Mouse (Mus musculus) heart, embryonic 13.5 days (tissue): ENCODE results near the gene Ssu2. TPM values are rescaled to one million over a fixed set of nuclear protein-coding genes. Genes with fewer than 3 reads are reported as not detected.

Source experiments
- ATAC-seq: fragments of 200-750 bp; cut with Nextera tagmentation; 2 replicates; pipeline ENCODE4 v1.8.0; 2017; ENCODE audit warnings: moderate TSS enrichment; ENCODE audit not compliant: insufficient number of reproducible peaks, low FRiP score, low TSS enrichment; ENCODE audit errors: extremely low read depth
- H3K27ac ChIP-seq: fragments of 300-500 bp; sonication (generic); replicated peaks from 2 replicates; pipeline ENCODE4 v1.5.1; 2015; ENCODE audit warnings: moderate library complexity, mild to moderate bottlenecking, inconsistent platforms
- H3K27me3 ChIP-seq: fragments of 300-500 bp; sonication (generic); replicated peaks from 2 replicates; pipeline ENCODE4 v1.6.1; 2015; ENCODE audit warnings: mild to moderate bottlenecking, inconsistent platforms
- H3K36me3 ChIP-seq: fragments of 300-500 bp; sonication (generic); 2 replicates; pipeline ENCODE4 v1.6.1; 2015; ENCODE audit warnings: mild to moderate bottlenecking, inconsistent platforms
- H3K4me1 ChIP-seq: fragments of 300-500 bp; sonication (generic); 2 replicates; pipeline ENCODE4 v1.6.1; 2015; ENCODE audit warnings: inconsistent platforms
- H3K4me2 ChIP-seq: fragments of 300-500 bp; sonication (generic); 2 replicates; pipeline ENCODE4 v1.6.1; 2015; ENCODE audit warnings: inconsistent platforms, mild to moderate bottlenecking, moderate library complexity
- H3K4me3 ChIP-seq: fragments of 300-500 bp; sonication (generic); 2 replicates; pipeline ENCODE4 v1.5.1; 2015; ENCODE audit warnings: moderate library complexity, mild to moderate bottlenecking, inconsistent platforms
- H3K9ac ChIP-seq: fragments of 300-500 bp; sonication (generic); 2 replicates; pipeline ENCODE4 v1.6.1; 2015; ENCODE audit warnings: inconsistent platforms, mild to moderate bottlenecking, moderate library complexity
- H3K9me3 ChIP-seq: fragments of 300-500 bp; sonication (generic); 2 replicates; pipeline ENCODE4 v1.6.1; 2016; ENCODE audit warnings: inconsistent platforms
- WGBS: fragments of 180-500 bp; shearing (Covaris S2); methylation state at CpG from one replicate; pipeline ENCODE4 v1.1.7; 2015; ENCODE audit warnings: mixed read lengths; 5-methylcytosine and 5-hydroxymethylcytosine counted together
- polyA plus RNA-seq: library from polyadenylated mRNA; unstranded; fragments of >200 nt; fragmentation: Nextera tagmentation; extraction: Ambion mirVana; gene quantifications from 2 replicates; pipeline ENCODE4 v1.2.1, GENCODE M21; 2015

Ssu2 gene
- polyA plus RNA-seq, 1 experiment from 2014 or later = 0.84 TPM

DNA sequence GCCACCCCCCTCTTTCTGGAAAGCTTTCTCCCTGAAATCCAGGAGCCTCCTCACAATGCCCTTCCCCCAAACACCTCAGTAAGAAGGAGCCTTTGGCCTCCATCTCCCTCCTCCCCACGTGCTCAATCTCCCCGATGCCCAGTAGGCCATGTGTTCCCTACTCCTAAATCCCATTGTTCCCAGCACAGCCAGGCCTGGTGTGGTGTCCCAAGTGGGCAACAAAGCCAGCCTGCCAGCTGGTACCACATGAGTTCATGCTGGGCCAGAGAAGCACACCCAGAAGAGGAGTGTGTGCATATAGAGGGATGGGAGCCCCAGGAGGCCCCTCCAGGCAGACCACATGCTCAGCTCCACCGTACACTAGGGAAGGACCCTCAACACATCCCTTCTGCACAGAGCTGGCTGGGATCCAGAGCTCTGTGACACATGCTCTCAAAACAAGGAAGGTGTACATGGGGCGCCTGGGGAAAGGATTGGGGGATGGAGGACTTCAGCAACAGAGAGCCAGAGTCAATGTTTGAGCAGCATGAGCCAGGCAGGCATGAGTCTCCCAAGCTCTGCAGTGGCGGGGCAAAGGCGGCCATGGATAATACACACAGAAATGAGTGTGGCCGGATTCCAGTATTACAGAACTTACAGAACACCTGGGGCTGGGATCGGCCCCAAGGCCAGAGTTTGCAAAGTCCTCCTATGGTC, 4.7 kb downstream of the Ssu2 start:
- Histone ChIP-seq H3K9me3 (no peaks in the 10 kb centered on the region), H3K4me2 (no peak overlapping the region), H3K27ac (no peak overlapping the region), H3K9ac (no peak overlapping the region), H3K27me3 (peaks cover 4% of the 10 kb centered on the region; the same call in 1 of the 2 replicates), H3K4me1 (peaks cover 10% of the 10 kb centered on the region), H3K4me3 (no peak overlapping the region), H3K36me3 (no peaks in the 10 kb centered on the region)
- no peak for ATAC-seq
- 71% methylated on average over 8 of the region's 8 CpGs for WGBS

DNA sequence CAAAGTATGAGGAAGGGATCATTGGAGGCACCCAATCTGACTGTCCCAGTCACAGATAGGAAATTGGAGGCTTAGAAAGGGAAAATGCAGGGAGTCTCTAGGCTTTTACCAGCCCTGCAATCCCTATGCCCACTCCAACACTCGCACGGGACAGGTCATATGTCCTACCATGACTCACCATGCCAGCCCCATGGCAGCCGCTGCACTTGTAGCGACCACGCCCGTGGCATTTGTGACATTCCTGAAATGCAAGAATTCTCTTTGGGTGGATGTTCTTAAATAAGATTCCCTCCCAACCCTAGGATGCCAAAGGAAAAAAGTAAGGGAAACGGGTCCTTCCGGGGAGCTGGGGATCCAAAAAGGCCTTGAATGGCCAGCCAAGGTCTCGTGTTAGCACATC, 8.8 kb downstream of the Ssu2 start:
- Histone ChIP-seq H3K27me3 (peaks cover 15% of the 10 kb centered on the region; the same call in 1 of the 2 replicates), H3K36me3 (no peaks in the 10 kb centered on the region), H3K4me2 (no peak overlapping the region), H3K4me1 (peaks cover 10% of the 10 kb centered on the region), H3K9me3 (no peaks in the 10 kb centered on the region), H3K4me3 (no peak overlapping the region), H3K9ac (no peak overlapping the region), H3K27ac (no peak overlapping the region)
- 82% methylated on average over 9 of the region's 9 CpGs for WGBS
- no peak for ATAC-seq

DNA sequence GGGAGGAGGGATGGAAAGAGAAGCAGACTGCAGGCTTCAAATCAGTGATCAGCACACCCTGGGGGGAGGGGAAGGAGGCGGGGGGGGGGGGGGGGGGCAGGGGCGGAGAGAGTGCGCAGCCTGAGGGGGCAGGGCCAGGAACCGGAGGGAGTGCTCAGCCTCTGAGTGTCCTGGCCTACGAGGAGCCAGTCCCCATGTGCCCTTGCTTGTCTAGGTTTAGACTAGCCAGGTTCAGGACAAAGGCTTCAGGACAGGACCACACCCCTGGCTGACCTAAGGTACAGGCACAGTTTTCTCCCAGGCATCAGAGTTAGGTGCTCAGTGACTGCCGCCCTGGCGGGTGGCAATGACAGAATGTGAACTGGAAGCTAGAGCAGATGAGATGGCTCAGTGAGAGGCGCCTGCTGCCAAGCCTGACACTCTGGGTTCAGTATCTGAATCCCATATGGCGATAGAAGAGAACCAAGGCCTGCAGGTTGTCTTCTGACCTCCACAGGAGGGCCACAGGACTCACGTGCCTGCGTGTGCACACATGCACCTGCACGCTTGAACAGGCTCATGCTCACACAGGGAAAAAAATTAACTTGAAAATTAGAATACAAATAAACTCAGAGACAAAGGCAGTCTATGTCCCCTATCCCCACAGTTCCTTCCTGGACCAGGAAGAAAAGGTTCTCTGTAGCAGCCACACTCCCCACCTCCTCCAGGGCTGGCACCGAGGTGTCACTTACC, 12.0 kb downstream of the Ssu2 start:
- WGBS = 64% methylated on average over 11 of the region's 13 CpGs
- no peak for ATAC-seq
- H3K36me3 ChIP-seq = no peaks in the 10 kb centered on the region

DNA sequence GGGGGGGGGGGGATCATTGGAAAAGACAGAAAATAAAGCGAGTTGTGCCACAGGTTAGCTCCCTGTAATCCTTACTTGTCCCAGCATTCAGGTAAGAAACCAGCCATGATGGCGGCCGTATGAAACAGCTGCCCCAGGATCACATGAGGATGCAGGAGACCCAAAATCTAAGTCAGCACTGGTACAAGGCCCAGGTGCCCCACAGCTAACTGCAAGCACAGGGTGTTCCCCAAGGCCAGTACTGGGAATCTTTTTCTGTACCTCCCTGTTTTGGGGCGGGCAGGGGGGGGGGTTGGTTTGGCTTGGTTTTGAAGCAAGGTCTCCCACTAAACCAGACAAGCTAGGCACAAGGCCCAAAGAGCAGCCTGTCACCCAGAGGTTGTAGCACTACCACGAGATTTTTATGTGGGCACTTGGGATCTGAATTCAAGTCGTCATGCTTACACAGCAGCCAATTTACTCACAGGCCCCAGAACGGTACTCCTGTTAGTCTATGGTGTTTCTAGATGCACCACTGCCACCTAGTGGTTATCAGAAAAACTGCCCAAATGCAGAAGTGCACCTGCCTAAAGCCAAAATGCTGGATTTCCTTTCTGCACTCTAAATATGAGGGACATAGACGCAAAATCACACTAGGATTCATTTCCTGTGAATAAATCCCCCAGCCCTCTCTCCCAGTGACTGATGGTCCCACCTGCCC, 13.8 kb downstream of the Ssu2 start:
- H3K27ac ChIP-seq = no peak overlapping the region
- H3K9me3 ChIP-seq = no peaks in the 10 kb centered on the region
- no peaks in the 10 kb centered on the region for H3K36me3 ChIP-seq
- H3K9ac ChIP-seq = no peak overlapping the region
- H3K4me2 ChIP-seq = no peak overlapping the region
- ATAC-seq = no peak
- H3K4me3 ChIP-seq = no peak overlapping the region
- H3K4me1 ChIP-seq = no peaks in the 10 kb centered on the region
- H3K27me3 ChIP-seq = peaks cover 15% of the 10 kb centered on the region; the same call in 1 of the 2 replicates
- WGBS = 42% methylated on average over 8 of the region's 8 CpGs

More for the DNA sequence above, 12.0 kb downstream of the Ssu2 start:
- no peak overlapping the region for H3K4me3 ChIP-seq
- no peak overlapping the region for H3K9ac ChIP-seq
- H3K9me3 ChIP-seq = no peaks in the 10 kb centered on the region
- H3K27me3 ChIP-seq = peaks cover 15% of the 10 kb centered on the region; the same call in 1 of the 2 replicates
- no peak overlapping the region for H3K4me2 ChIP-seq
- H3K4me1 ChIP-seq = no peaks in the 10 kb centered on the region
- no peak overlapping the region for H3K27ac ChIP-seq

DNA sequence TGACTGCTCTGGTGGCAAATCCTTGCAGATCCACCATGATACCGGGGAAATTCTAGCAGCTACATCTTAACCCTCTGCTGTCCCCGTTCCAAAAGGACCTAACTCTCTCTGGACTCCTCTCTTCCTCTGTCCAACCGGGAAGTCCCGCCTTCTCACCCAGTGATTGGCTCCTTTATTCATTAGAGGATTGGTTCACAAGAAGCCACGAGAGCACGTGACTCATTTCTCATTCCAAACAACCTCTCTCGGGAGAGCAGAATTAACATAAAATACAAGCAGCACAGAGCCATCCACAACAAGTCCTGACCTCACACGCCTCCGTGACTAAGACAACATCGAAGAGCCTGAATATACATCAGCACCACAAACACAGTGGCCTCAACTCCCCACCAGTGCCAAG, 22.5 kb downstream of the Ssu2 start:
- Histone ChIP-seq H3K4me1 (no peaks in the 10 kb centered on the region), H3K27ac (no peak overlapping the region), H3K27me3 (no peaks in the 10 kb centered on the region), H3K36me3 (no peaks in the 10 kb centered on the region), H3K9me3 (0 out of 2 replicates have a peak, but pooled peaks cover 4% of the 10 kb centered on the region), H3K4me3 (no peak overlapping the region), H3K9ac (no peak overlapping the region), H3K4me2 (no peak overlapping the region)
- WGBS = 80% methylated on average over 10 of the region's 10 CpGs
- no peak for ATAC-seq

DNA sequence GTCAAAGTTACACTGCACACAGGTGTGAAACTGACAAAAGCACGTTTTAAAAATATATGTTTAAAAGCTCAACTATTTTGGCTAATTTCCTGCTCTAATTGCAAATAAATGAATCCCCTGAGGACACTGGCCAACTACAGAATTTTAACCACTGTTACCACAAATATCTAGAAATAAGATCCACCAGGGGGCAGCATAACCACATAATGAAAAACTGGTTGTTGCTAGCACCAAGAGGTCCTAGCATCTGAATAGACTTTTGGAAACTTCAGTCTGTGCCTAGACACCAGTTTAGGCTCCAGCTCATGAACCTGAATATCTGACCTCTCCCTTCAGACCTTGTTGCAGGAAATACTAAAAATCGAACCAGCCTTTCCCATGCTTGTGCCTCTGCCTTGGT, 23.2 kb downstream of the Ssu2 start:
- H3K4me3 ChIP-seq = no peak overlapping the region
- no peak overlapping the region for H3K9ac ChIP-seq
- 36% methylated on average over 2 of the region's 2 CpGs for WGBS
- no peak overlapping the region for H3K27ac ChIP-seq
- no peaks in the 10 kb centered on the region for H3K27me3 ChIP-seq
- H3K4me1 ChIP-seq = no peaks in the 10 kb centered on the region
- ATAC-seq = no peak
- no peaks in the 10 kb centered on the region for H3K36me3 ChIP-seq
- H3K9me3 ChIP-seq = 0 out of 2 replicates have a peak, but pooled peaks cover 4% of the 10 kb centered on the region
- no peak overlapping the region for H3K4me2 ChIP-seq

DNA sequence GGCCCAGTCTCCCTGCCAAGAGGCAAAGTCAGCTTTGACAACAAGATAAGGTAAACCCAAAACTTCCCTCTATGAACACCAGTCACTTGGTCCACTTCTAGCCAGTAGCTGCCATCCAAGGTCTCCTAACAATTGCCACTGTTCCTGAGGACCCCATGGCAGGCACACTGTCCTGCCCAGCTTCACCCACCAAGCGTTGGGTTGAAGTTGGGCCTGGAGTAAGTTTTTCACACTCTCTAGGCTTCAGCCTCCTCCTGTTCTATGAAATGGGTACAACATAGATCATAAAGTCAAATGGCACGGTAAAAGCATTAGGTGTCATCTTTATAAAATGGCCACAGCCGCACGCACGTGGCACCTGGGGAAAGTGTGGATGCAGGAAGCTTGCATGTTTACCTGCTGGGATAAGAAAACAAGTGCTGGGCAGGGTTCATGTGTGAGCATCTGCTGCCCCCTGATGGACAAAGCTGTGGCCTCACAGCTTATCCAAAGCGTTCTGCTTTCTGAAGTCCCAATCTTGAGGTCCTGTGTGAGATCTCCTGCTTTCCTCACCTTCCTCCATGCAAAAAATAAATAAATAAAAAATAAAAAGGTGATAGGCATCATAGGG, 25.4 kb downstream of the Ssu2 start:
- 26% methylated on average over 6 of the region's 6 CpGs for WGBS
- no peak overlapping the region for H3K4me3 ChIP-seq
- H3K4me2 ChIP-seq = no peak overlapping the region
- H3K4me1 ChIP-seq = no peaks in the 10 kb centered on the region
- 0 out of 2 replicates have a peak, but pooled peaks cover 4% of the 10 kb centered on the region for H3K9me3 ChIP-seq
- no peak overlapping the region for H3K9ac ChIP-seq
- ATAC-seq = no peak
- no peaks in the 10 kb centered on the region for H3K36me3 ChIP-seq
- H3K27me3 ChIP-seq = no peaks in the 10 kb centered on the region
- no peak overlapping the region for H3K27ac ChIP-seq

DNA sequence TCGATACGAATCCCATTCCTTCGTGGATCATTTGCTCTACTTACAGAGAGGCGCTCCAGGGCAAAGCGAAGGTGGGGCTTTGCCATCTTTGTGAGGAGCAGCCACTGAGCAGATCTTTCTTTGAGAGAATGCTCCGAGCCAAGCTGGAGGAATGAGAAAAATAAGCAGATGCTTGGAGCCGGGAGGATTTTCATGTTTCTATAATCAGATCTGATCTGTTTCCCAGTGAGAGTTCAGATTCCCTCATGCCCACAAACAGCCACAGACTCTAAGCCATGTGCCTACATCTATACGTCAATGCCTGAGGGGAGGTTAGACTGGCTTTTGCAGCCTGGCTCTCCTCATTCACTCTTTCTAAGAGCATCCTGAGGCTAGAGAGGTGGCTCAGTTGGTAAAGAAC, 27.1 kb downstream of the Ssu2 start:
- Histone ChIP-seq H3K9me3 (no peaks in the 10 kb centered on the region), H3K27me3 (no peaks in the 10 kb centered on the region), H3K27ac (no peak overlapping the region), H3K4me3 (no peak overlapping the region), H3K4me2 (no peak overlapping the region), H3K36me3 (no peaks in the 10 kb centered on the region), H3K4me1 (no peaks in the 10 kb centered on the region), H3K9ac (no peak overlapping the region)
- WGBS = 84% methylated on average over 8 of the region's 8 CpGs
- no peak for ATAC-seq

DNA sequence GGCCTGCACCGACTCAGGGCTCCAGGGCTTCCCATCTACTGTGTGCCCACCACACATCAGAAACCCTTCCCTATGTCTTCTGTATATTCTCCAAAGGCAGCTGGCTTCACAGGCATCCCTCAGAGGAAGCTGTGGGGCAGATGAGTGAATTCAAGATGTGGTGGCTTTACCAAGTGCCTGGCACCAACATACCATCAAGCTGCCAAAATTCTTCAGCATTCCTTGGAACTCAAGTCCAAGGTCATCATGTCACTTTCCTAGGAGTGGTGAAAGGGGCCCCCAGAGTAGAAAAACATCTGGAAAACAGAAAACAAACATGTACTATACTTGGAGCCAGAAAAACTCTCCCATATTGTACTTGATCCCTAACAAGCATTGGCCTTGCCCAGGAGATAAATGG, 28.5 kb downstream of the Ssu2 start:
- no peak overlapping the region for H3K4me2 ChIP-seq
- H3K9ac ChIP-seq = no peak overlapping the region
- no peaks in the 10 kb centered on the region for H3K4me1 ChIP-seq
- H3K9me3 ChIP-seq = no peaks in the 10 kb centered on the region
- H3K36me3 ChIP-seq = no peaks in the 10 kb centered on the region
- H3K27me3 ChIP-seq = no peaks in the 10 kb centered on the region
- H3K4me3 ChIP-seq = no peak overlapping the region
- 82% methylated on average over 1 of the region's 1 CpGs for WGBS
- no peak overlapping the region for H3K27ac ChIP-seq
- no peak for ATAC-seq

DNA sequence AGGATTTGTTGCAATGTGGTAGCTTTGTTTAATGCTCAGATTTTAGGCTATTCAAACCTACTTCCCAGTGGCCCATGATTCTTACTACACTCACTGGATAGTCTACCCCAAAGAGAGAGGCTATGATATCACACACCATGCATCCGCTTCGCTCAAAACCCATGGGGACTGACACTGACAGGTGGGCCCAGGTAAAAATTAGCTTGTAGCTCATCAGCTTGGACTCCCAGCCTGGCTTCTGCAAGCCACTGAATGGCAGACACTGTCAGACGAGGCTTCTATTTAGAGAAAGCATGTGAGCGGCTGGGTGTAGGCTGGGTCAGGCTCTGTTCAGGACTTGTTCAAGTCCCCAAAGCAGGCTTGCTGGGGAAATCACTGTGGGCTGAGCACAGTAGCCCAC, 37.4 kb downstream of the Ssu2 start:
- no peak overlapping the region for H3K4me3 ChIP-seq
- WGBS = 85% methylated on average over 4 of the region's 4 CpGs
- no peaks in the 10 kb centered on the region; the same call in 1 of the 2 replicates for H3K27me3 ChIP-seq
- no peak overlapping the region for H3K9ac ChIP-seq
- ATAC-seq = no peak
- H3K27ac ChIP-seq = no peak overlapping the region
- no peaks in the 10 kb centered on the region for H3K36me3 ChIP-seq
- no peaks in the 10 kb centered on the region for H3K9me3 ChIP-seq
- peaks cover 4% of the 10 kb centered on the region; the same call in 1 of the 2 replicates for H3K4me1 ChIP-seq
- H3K4me2 ChIP-seq = no peak overlapping the region

DNA sequence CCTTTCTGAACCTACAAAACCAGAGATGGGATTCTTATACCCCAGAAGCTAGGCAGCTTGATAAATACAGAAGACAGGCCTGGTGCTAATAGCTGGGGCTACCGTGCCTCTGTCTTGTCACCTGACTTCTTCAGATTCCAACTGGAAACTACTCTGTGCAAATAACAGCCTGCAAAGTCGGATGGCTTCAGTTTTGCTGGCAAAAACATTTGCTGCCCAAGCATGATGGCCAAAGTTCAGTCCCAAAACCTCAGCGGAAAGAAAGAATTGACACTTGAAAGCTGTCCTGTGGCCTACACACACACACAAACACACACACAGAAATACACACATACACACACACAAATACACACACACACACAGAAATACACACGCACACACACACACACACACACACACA, 48.8 kb downstream of the Ssu2 start:
- H3K9ac ChIP-seq = no peak overlapping the region

More for the DNA sequence above, 48.8 kb downstream of the Ssu2 start:
- no peak for ATAC-seq
- no peak overlapping the region for H3K27ac ChIP-seq
- no peak overlapping the region for H3K4me3 ChIP-seq
- no peaks in the 10 kb centered on the region for H3K27me3 ChIP-seq
- no peaks in the 10 kb centered on the region for H3K4me1 ChIP-seq
- 75% methylated on average over 4 of the region's 4 CpGs for WGBS
- no peaks in the 10 kb centered on the region for H3K9me3 ChIP-seq
- no peak overlapping the region for H3K4me2 ChIP-seq
- no peaks in the 10 kb centered on the region for H3K36me3 ChIP-seq
